Mouse (Mus musculus) hindbrain, embryonic 14.5 days (tissue): ENCODE data around the gene Cnih1. TPM values are rescaled to one million over a fixed set of nuclear protein-coding genes. Genes with fewer than 3 reads are reported as not detected.
"Not testable (repeated sequence)": the region's sequence is repeated elsewhere in the genome, so short reads cannot be mapped to it uniquely, and the experiment has no call there.

Experiments
- ATAC-seq: fragments of 200-750 bp; cut with Nextera tagmentation; 2 replicates; pipeline ENCODE4 v1.8.0; 2017; ENCODE audit warnings: moderate number of reproducible peaks, mild to moderate bottlenecking, moderate TSS enrichment, moderate library complexity; ENCODE audit not compliant: low FRiP score
- DNase-seq: peaks from one replicate; pipeline ENCODE4 v3.0.0-alpha.2; 2015; ENCODE audit warnings: low spot score
- H3K27ac ChIP-seq: fragments of 300-500 bp; sonication (generic); 2 replicates; pipeline ENCODE4 v1.5.1; 2014; ENCODE audit warnings: mild to moderate bottlenecking, moderate library complexity
- H3K27me3 ChIP-seq: fragments of 300-500 bp; sonication (generic); 2 replicates; pipeline ENCODE4 v1.6.1; 2014; ENCODE audit warnings: mild to moderate bottlenecking, low read length, mixed read lengths; ENCODE audit not compliant: control insufficient read depth, insufficient read depth
- H3K36me3 ChIP-seq: fragments of 300-500 bp; sonication (generic); replicated peaks from 2 replicates; pipeline ENCODE4 v1.6.1; 2014; ENCODE audit not compliant: control insufficient read depth, insufficient read depth
- H3K4me1 ChIP-seq: fragments of 300-500 bp; sonication (generic); replicated peaks from 2 replicates; pipeline ENCODE4 v1.6.1; 2014; ENCODE audit warnings: antibody characterized with exemption, low read length, mixed read lengths; ENCODE audit not compliant: control insufficient read depth, insufficient read depth
- H3K4me2 ChIP-seq: fragments of 300-500 bp; sonication (generic); replicated peaks from 2 replicates; pipeline ENCODE4 v1.6.1; 2014; ENCODE audit warnings: mild to moderate bottlenecking, moderate library complexity
- H3K4me3 ChIP-seq: fragments of 300-500 bp; sonication (generic); replicated peaks from 2 replicates; pipeline ENCODE4 v1.5.1; 2014; ENCODE audit warnings: mild to moderate bottlenecking, low read length
- H3K9ac ChIP-seq: fragments of 300-500 bp; sonication (generic); 2 replicates; pipeline ENCODE4 v1.6.1; 2014
- H3K9me3 ChIP-seq: fragments of 300-500 bp; sonication (generic); 2 replicates; pipeline ENCODE4 v1.6.1; 2016; ENCODE audit warnings: low read length; ENCODE audit not compliant: control insufficient read depth
- WGBS: fragments of 180-500 bp; shearing (Covaris S2); extraction: QIAGEN DNeasy Blood & Tissue Kit; methylation state at CpG from one replicate; pipeline ENCODE4 v1.1.7; 2014; 5-methylcytosine and 5-hydroxymethylcytosine counted together
- polyA plus RNA-seq: library from polyadenylated mRNA; unstranded; fragments of >200 nt; fragmentation: Nextera tagmentation; extraction: Ambion mirVana; gene quantifications from 2 replicates; pipeline ENCODE4 v1.2.1, GENCODE M21; 2014

The Cnih1 gene
- polyA plus RNA-seq, 1 experiment from 2014 or later: 212 TPM

DNA sequence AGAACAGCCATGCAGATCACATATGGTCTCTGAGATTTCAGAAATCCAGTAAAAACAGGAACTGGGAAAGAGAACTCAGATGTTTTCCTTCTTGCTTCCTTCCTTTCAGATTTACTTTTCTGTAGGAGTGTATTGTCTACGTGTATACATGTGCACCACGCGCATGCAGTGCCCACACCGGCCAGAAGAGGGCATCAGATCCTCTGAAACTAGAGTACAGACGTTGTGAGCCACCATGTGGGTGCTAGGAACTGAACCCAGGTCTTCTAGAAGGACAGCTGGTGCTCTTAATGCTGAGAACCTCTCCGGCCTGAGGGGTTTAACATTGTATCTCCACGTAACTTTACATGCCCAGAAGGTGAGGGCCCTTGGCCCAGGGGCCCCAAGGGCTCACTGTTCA lies 9.0 kb downstream of the Cnih1 start:
- no peak overlapping the region for H3K4me2 ChIP-seq
- WGBS: 95% methylated on average over 7 of the region's 7 CpGs
- H3K27me3 ChIP-seq: no peaks in the 10 kb centered on the region
- H3K36me3 ChIP-seq: peaks cover 86% of the 10 kb centered on the region
- DNase-seq: no peak
- ATAC-seq: no peak
- no peak overlapping the region for H3K9ac ChIP-seq
- H3K27ac ChIP-seq: no peak overlapping the region
- H3K9me3 ChIP-seq: no peaks in the 10 kb centered on the region
- no peak overlapping the region for H3K4me3 ChIP-seq
- no peaks in the 10 kb centered on the region for H3K4me1 ChIP-seq

- Histone ChIP-seq H3K36me3 (peaks cover 86% of the 10 kb centered on the region), H3K27ac (no peak overlapping the region), H3K9me3 (no peaks in the 10 kb centered on the region), H3K4me3 (no peak overlapping the region), H3K4me1 (no peaks in the 10 kb centered on the region), H3K9ac (no peak overlapping the region), H3K4me2 (no peak overlapping the region), H3K27me3 (no peaks in the 10 kb centered on the region)
- ATAC-seq (no peak), DNase-seq (no peak)
- 98% methylated on average over 9 of the region's 9 CpGs for WGBS
Observed at GRCm38 (mm10) chr14:46778756-46779155, 9.5 kb downstream of the Cnih1 start.

GRCm38 (mm10) chr14:46770036-46770435 lies 18.2 kb downstream of the Cnih1 start:
- Histone ChIP-seq H3K9me3 (no peaks in the 10 kb centered on the region), H3K4me2 (no peak overlapping the region), H3K4me1 (no peaks in the 10 kb centered on the region), H3K27ac (no peak overlapping the region), H3K9ac (no peak overlapping the region), H3K36me3 (peaks cover 66% of the 10 kb centered on the region), H3K27me3 (no peaks in the 10 kb centered on the region), H3K4me3 (no peak overlapping the region)
- ATAC-seq (no peak), DNase-seq (no peak)
- 91% methylated on average over 6 of the region's 6 CpGs for WGBS

DNA sequence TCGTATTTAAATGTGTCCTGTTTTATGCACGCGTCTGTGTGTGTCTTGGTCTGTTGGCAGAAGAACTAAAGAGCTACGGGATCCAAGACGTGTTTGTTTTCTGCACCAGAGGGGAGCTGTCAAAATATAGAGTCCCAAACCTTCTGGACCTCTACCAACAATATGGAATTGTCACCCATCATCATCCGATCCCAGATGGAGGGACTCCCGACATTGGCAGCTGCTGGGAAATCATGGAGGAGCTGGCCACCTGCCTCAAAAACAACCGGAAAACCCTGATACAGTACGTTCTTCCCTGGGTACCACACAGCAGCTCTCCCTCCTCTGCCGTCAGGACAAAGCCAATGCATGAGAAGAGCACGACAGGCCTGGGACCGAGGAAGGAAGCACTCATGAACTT lies 21.1 kb downstream of the Cnih1 start:
- DNase-seq (no peak), ATAC-seq (no peak)
- H3K27ac ChIP-seq: no peak overlapping the region

GRCm38 (mm10) chr14:46761186-46761585 lies 27.0 kb downstream of the Cnih1 start:
- Histone ChIP-seq H3K4me3 (peak overlapping the region; percentile 63), H3K4me1 (no peaks in the 10 kb centered on the region), H3K9me3 (no peaks in the 10 kb centered on the region), H3K27ac (no peak overlapping the region), H3K4me2 (peak overlapping the region; percentile 82), H3K36me3 (no peaks in the 10 kb centered on the region), H3K27me3 (no peaks in the 10 kb centered on the region), H3K9ac (peak overlapping the region; percentile 58; the same call in 1 of the 2 replicates)
- WGBS: 54% methylated on average over 6 of the region's 6 CpGs
- no peak for ATAC-seq
- DNase-seq: no peak

More for the DNA sequence above, 21.1 kb downstream of the Cnih1 start:
- H3K4me2 ChIP-seq: no peak overlapping the region
- no peak overlapping the region for H3K9ac ChIP-seq
- H3K27me3 ChIP-seq: no peaks in the 10 kb centered on the region
- WGBS: 77% methylated on average over 12 of the region's 12 CpGs
- no peaks in the 10 kb centered on the region for H3K4me1 ChIP-seq
- H3K9me3 ChIP-seq: no peaks in the 10 kb centered on the region
- H3K4me3 ChIP-seq: no peak overlapping the region
- H3K36me3 ChIP-seq: peaks cover 39% of the 10 kb centered on the region

GRCm38 (mm10) chr14:46760355-46761029 lies 27.7 kb downstream of the Cnih1 start, which contains the start of gene Cdkn3:
Cdkn3 (plus strand) TSS chr14:46760541.
- Histone ChIP-seq H3K4me2 (peak within 1 kb of the TSS; percentile 82), H3K4me1 (no peaks in the 10 kb centered on the region), H3K36me3 (no peaks in the 10 kb centered on the region), H3K9me3 (no peaks in the 10 kb centered on the region), H3K4me3 (peak within 1 kb of the TSS; percentile 63), H3K27me3 (no peaks in the 10 kb centered on the region), H3K27ac (no peak within 1 kb of the TSS), H3K9ac (peak within 1 kb of the TSS; percentile 58)
- WGBS: under 1% methylated on average over 50 of the region's 54 CpGs
- peak; percentile 87 for DNase-seq
- ATAC-seq: peak; percentile 100

DNA sequence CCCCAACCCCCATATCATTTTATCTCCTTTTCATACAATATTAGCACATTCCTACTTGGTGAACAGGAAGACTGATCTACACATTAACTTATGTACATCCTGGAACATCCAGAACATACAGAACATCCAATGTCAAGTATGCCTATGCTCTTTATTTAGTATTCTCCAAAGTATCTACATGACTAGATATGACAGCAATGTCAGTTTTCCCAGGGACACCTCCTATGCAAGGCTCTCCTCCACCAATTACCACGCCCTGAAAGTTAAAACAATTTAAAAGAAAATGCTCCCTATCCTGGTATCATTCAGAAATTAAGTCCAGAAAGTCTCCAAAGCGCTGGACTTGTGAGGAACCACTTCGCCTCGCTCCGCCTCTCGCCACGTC lies 28.2 kb downstream of the Cnih1 start:
- Histone ChIP-seq H3K4me3 (peak overlapping the region; percentile 63), H3K36me3 (no peaks in the 10 kb centered on the region), H3K4me2 (peak overlapping the region; percentile 82), H3K9me3 (no peaks in the 10 kb centered on the region), H3K9ac (no peak overlapping the region), H3K27me3 (no peaks in the 10 kb centered on the region), H3K27ac (no peak overlapping the region), H3K4me1 (no peaks in the 10 kb centered on the region)
- ATAC-seq (no peak), DNase-seq (no peak)
- 3% methylated on average over 7 of the region's 7 CpGs for WGBS

GRCm38 (mm10) chr14:46757736-46758135 lies 30.5 kb downstream of the Cnih1 start:
- H3K9ac ChIP-seq: no peak overlapping the region
- H3K4me2 ChIP-seq: no peak overlapping the region
- no peaks in the 10 kb centered on the region for H3K9me3 ChIP-seq
- ATAC-seq: no peak
- no peaks in the 10 kb centered on the region for H3K27me3 ChIP-seq
- H3K4me1 ChIP-seq: no peaks in the 10 kb centered on the region
- H3K27ac ChIP-seq: no peak overlapping the region
- WGBS: 58% methylated on average over 9 of the region's 9 CpGs
- H3K36me3 ChIP-seq: no peaks in the 10 kb centered on the region
- no peak overlapping the region for H3K4me3 ChIP-seq
- no peak for DNase-seq

GRCm38 (mm10) chr14:46755851-46756250 lies 32.4 kb downstream of the Cnih1 start:
- Histone ChIP-seq H3K9me3 (no peaks in the 10 kb centered on the region), H3K4me3 (no peak overlapping the region), H3K4me1 (no peaks in the 10 kb centered on the region), H3K27me3 (no peaks in the 10 kb centered on the region), H3K36me3 (no peaks in the 10 kb centered on the region), H3K9ac (no peak overlapping the region), H3K27ac (no peak overlapping the region), H3K4me2 (no peak overlapping the region)
- WGBS: 93% methylated on average over 8 of the region's 8 CpGs
- ATAC-seq (no peak), DNase-seq (no peak)

DNA sequence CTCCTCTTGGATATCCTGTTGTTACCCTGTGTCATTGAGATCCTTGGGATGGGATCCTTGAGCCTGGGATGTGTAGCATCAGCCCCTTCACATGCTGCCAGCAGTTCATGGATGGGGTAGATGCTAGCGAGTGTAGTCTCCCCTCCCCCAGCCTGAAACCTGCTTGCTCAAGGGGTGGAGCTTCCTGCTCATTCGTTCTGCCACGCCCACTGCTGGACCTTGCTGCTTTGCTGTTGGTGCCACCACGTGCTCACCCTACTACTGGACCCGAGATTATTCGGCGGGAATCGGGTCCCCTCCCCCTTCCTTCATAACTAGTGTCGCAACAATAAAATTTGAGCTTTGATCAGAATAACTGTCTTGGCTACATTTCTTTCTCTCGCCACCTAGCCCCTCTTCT lies 33.8 kb downstream of the Cnih1 start:
- not testable (repeated sequence) for H3K27ac ChIP-seq, H3K27me3 ChIP-seq, H3K4me3 ChIP-seq, H3K36me3 ChIP-seq, H3K9ac ChIP-seq, H3K9me3 ChIP-seq, H3K4me2 ChIP-seq, H3K4me1 ChIP-seq, ATAC-seq, DNase-seq
- 67% methylated on average over 8 of the region's 10 CpGs for WGBS
